Mouse (Mus musculus): ENCODE results near the gene Acoxl. TPM values are rescaled to one million over a fixed set of nuclear protein-coding genes. Genes with fewer than 3 reads are reported as not detected.

The Acoxl gene
- total RNA-seq, 2 experiments from 2014 or later, result 0.39 TPM; not detected in 1

DNA sequence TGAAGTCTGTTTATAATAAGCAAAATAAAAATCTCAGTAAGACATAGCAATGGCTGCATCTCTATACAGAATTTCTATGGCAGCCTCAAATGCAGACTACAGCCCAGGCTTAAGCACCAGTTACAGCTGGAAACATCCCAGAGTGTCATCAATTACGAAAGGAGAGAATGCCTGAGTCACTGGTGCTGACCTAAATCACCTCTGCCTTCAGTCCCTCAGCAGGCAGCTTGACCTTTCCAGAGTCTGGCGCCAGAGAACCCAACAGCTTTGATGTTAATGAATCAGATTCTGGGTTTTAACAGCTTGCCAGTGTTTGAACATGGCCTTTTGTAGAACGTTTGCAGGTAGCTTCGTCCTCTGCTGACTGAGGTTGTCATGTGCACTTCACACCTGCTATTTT is 193.4 kb downstream of the Acoxl start:
- no peak for DNase-seq (ENCODE audit: low spot score)

DNA sequence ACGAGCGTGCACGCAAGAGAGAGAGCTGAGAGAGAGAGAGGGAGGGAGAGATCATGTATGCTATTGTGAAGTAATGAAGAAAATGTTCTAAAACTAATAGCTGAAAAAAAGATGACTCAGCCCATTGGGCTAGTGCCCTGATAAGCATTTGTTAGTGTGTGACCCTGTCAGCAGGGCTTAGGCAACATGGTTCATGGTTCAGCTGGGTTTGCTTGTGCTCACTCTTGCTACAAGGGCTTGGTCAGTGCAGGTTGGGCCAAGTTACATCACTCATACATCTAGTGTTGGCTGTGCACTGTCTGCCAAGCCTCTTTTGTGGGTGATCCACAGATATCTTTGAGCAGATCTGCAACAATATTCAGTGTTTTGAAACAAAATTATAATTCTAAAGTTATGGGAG is 194.8 kb downstream of the Acoxl start:
- peak; percentile 6 for DNase-seq (ENCODE audit: low spot score)

DNA sequence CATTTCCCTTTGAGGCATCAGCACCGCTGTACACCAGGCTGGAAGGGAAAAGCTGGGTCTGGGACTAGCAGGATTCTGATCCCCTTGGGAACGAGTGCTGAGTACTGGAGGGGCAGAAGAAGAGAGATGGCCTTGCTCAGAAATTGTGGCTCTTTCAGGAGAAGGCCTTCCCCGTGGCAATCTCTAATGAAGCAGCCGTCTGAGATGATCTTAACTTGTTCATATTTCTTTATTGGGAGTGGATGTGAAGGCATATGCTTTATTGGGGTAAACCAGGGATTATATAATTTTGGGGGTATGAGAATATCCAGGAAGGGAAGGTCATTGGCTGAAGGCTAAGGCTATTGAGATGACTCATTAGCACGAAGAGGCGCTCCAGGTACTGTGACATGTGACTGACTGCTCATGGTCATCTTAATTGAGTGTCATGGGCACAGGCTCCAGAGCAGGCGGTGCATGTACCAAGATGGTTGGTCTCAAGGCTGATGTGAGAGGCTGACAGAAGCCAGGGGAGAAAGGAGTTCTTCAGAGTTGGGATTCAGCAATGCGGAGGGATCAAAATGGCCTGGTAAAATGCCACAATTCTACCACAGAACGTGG is 195.5 kb downstream of the Acoxl start:
- DNase-seq (ENCODE audit: low spot score), result no peak

DNA sequence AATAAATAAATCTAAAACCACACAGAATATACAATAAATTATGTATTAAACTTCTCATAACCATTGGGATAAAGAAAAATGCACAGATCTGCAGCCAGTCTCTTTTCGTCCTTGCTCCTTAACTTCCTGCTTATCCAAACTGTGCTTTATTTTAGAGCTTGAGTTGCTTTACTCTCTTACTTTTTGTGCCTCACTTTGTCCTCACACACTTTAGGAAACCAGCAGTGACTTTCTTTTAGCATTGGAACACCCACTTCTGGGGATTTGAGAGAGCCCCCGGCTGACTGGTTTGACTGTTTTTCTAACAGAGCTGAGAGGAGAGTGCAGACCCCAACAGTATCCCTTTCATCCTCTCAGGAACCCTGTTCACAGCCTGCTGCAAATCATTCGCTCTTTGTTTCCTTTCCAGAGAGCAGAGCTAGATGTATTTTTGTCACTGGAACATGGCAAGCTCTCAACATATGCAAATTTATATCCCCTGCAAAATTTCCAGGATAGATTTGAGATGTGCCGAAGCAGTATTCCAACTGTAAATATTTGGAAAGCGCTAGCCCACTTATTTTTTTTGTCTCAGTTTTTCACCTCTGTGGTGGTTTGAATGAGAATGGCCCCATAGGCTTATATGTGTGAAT is 199.7 kb downstream of the Acoxl start:
- no peak for DNase-seq (ENCODE audit: low spot score)

DNA sequence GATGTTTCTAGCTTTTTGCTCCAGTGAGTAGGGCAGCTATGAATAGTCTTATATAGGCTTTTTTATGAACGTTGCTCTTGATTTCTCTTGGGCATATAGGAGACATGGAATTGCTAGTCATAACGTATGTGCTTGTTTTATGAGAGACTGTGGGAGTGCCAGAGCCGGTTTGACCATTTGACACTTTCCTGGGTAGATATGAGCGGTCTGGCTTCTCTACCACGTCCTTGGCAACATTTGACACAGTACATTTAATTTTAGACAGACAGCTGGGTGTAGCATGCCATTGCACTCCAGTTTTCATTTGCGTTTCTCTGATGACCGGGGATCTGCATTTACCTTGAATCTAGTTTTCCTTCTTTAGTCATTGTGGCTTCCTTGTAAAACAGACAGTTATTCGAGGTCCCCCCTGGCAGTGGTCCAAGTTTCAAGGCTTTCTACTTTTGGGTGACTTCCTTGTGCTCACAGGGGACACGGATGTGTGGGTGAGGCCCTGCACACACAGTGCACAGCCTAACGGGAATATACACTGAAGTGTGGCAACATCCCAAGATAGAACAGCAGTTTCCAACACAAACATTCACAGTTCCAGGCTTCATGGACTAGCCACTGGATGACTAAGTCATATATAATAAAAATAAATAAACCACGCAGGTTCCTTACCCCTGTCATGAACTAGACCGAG is 202.5 kb downstream of the Acoxl start:
- peak; percentile 39 for DNase-seq (ENCODE audit: low spot score)

DNA sequence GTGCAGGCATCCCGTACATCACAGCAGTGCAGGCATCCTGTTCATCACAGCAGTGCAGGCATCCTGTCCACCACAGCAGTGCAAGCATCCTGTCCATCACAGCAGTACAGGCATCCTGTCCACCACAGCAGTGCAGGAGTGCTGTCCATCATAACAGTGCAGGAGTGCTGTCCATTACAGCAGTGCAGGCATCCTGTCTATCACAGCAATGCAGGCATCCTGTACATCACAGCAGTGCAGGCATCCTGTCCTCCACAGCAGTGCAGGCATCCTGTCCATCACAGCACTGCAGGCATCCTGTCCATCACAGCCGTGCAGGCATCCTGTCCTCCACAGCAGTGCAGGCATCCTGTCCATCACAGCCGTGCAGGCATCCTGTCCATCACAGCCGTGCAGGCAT is 207.8 kb downstream of the Acoxl start:
- no peak for DNase-seq (ENCODE audit: low spot score)

DNA sequence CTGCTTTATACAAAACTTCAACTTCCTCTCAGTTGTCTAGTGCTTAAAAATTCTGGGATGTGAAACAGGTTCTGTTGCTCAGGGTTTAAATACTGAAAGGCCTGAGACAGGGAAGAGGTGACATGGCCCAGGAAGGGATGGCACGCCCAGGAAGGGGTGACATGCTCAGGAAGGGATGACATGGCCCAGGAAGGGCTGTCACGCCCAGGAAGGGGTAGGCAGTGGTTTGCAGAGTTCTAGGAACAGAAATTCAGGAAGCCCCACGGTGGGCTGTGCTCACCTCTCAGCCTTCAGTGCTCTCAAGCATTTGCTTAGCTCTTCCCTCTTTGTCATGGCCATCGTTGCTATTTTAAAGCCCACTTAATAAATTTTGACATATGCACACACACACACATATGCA is 216.2 kb downstream of the Acoxl start:
- DNase-seq (ENCODE audit: low spot score), result no peak

DNA sequence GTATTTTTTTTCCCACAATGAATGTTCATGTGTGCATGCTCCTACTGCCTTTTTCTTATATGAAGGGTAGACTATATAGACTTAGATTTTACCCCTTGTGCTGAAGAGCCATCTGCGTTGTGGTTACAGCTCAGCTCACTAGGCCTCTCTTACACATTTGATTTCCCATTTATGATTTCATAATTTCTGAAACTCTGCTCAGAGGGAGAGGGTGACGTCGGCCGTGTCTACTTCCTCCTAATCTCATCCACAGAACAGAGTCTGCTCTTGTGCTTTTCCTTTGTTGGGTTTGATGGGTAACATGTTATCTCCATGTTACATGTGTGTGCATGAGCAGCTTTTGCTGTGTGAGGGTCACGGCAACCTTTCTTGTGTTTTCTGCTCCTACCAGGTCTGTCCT is 219.2 kb downstream of the Acoxl start:
- no peak for DNase-seq (ENCODE audit: low spot score)

DNA sequence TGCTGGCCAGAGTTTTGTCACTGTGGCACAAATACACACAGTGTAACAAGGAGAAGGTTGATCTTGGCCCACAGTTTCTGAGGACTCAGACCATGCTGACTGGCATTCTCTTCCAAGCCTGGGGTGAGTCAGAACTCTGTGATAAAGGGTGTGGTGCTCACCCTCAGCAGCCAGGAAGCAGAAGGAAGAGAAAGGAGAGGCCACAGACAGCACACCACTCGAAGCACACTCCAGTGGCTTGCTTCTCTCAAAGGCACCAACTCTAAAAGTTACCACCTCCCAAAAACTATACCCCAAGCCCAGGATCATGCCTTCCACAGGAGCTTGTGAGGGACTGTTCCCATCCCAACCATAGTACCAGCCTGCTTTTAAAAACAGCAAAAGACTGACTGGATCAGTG is 220.0 kb downstream of the Acoxl start:
- no peak for DNase-seq (ENCODE audit: low spot score)

DNA sequence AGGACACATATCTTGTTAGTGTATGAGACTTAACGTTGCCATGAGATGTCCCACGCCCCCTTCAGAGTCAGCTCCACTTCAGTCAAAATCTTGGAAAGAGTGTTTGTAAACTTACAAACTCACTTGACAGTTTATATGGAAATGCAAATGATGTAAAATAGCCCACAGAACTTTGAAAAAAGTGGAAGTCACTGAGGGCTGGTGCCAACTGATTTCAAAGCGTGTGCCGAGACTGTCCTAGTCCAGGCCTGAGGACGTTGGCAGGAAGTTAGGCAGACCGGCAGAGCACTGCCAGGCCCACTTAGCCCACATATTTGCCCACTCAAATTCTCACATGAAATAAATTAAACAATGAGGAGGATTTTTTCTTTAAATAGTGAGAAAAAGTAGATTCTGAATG is 221.5 kb downstream of the Acoxl start:
- no peak for DNase-seq (ENCODE audit: low spot score)

DNA sequence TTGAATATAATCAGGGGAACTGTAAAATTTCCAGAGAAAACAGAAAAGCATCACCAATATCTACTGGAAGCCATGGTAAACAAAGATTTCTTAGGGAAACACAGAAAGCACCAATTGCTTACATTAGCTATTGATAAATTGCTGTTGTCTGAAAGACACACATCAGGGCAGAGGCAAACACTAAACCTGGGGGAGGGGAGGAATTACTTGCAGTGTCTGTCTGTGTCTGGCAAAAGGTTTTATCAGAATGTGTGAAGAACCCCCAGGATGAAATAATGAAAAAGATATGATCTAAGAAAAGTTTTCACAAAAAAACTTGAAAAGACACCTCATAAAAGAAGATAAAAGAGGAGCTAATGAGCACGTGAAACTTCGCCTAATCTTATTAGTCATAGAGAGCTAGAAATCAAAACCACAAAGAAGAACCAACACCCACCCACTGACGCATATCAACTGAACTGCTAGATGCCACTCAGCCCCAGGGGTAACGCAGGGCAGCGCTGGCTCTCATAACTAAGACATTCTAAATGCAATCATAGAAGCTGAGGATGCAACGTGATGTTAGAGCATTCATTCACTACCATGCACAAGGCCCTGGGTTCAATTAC is 222.1 kb downstream of the Acoxl start:
- DNase-seq (ENCODE audit: low spot score), result no peak

DNA sequence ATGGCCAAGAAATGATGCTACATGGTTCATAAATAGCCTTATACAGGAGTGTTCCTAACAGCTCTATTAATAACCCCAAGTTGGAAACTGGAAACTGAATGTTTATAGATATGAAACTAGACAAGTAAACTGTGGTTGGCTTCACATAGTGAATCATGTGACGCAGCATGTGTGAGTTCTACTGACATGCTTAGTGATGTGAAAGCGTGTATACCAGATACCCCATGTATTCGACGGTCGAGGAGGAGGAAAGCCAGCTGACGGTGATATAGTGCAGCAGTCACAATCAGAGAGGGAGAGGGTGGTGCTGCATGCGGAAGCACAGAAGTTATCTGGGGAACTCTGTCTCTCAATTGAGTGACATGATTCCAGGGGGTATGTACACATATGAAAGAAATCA is 222.8 kb downstream of the Acoxl start:
- DNase-seq (ENCODE audit: low spot score), result peak; percentile 30

DNA sequence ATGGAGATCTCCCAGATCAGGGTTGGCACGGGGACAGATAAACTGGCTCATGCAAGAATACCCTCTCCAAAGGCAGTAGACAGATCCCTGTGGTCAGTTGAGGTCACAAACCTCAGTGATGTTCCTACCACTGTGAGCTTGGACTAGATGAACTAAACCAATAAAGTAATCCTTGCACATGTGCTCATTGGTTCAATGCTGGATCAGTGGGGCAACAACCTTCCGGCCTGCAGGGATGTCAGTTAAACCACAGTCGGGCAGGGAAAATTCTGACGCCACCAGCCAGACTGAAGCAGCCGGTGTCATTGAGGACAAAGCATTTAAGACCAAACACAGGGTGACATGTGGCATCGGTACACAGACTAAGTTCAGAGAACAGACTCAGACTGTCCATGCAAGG is 224.1 kb downstream of the Acoxl start:
- DNase-seq (ENCODE audit: low spot score), result no peak

DNA sequence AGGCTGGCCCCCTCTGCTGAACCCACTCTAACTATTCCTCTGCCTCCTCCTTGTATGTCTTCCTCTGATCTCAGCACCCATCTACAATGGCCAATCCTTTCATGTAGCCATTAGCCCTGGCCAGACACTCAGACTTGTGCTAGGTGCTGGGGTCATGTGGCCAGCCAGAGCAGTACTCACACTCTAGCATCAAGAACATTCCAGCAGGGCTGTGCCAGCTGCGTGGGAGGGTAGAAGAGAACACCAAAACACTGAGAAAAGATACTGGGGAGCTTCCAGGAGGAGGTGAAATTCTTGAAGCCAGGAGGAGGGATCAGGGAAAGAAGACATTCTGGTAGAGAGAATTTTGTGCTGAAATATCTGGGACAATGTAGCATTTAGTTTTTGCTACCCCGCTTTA is 226.3 kb downstream of the Acoxl start:
- no peak for DNase-seq (ENCODE audit: low spot score)

DNA sequence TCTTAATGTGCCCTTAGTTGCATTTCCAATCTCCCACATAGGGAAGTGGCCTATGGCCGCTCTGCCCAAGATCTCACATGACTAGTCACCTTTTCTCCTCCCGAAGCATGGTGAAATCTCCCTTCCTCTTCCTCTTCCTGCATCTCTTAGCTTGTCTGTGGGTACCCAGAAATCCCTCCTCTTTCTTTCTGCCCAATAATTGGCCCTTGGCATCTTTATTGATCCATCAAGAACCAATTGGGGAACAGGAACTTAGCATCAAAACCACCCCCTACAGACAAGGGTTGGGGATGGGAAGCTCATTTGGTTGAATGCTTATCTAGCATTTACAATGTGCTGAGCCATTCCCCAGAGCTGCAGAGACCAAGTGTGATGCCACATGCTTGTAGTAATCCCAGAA is 226.9 kb downstream of the Acoxl start:
- DNase-seq (ENCODE audit: low spot score), result no peak

DNA sequence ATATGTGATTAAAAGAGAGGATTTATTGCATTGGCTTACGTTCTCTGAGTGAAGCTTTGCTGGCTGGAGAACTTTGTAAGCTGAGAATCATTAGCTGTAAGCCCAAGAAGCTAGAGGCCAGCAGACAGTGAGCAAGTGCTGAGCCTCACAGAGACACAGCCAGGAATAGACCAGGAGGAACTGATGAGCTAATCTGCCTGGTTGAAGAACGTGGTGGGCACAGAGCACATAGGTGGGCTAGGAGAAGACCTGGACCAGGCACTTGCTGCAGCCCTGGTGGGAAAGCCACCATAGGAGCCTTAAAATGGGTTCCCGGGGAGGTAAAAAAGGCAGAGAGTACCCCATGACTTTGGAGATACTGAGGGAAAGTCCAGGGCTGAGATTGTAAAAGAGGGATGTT is 228.5 kb downstream of the Acoxl start:
- DNase-seq (ENCODE audit: low spot score), result peak; percentile 24

DNA sequence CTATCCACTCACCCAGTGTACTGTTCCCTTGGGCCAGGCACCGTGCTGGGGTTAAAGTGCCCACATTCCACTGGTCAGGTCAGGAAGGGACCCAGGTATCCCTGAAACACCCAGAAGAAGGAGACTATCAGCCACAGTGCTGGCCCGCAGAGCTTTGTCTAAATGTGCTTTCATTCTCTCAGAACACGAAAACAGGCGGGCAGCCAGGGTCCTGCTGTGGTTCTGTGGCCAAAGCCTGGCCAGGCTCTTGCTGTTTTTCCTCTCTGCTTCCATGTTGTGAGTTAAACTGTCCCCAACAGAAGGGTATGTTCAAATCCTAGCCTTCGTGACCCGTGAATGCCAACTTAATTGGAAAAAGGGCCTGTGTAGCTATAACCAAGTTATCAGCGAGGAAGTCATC is 228.9 kb downstream of the Acoxl start:
- no peak for DNase-seq (ENCODE audit: low spot score)

DNA sequence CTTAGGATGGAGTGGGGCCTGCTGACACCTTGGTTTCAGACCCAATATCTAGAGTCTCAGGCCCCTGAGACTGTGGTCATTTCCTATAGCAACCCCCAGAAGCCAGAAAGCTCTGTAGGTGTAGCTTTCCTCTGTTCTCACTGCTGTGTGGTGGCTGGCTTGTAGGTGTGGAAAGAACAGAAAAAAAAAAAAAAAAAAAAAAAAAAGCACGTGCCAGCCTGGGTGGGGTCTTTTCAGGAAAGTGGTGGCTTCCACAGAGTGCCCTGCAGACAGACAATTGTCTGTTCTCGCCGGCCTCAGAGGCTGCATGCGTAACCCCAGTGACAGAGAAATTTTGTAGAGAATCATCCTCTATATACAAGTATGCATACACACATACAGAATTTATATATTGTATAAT is 229.5 kb downstream of the Acoxl start:
- no peak for DNase-seq (ENCODE audit: low spot score)

DNA sequence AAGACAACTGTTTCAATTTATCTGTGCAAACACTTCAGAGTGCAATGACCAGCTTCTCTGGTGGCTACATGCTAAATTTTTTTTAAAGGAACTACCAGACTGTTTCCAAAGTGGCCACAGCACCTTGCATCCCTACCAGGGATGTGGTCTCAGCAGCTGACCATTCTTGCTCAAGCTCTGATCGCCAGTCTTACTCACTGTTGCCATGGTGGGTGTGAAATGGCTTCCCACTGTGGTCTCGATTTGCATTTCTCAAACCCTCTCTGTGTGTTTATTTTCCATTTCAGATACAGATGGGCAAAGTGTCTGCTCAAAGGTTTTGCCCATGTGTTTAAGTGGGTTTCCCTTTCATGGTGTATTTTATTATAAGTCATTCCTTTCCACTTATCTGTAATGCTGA is 230.3 kb downstream of the Acoxl start:
- no peak for DNase-seq (ENCODE audit: low spot score)

DNA sequence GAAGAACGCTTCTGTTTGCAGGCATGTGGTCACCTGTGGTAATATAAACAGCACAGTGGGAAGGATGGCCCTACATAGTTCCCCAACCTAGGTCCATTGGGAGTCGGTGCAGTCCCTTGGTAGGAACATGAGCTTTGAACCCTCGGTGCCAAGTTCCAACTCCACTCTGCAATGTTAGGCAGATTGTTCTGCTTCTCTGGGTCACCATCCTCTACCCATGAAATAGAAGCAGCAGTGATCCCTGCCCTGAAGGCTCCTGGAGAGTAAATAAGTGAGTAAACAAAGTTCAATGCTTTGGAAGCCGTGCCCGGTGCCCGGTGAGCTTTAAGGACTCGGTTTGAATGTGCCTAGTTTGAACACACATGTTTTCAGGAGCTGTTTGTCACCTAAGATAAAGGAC is 233.1 kb downstream of the Acoxl start:
- no peak for DNase-seq (ENCODE audit: low spot score)

DNA sequence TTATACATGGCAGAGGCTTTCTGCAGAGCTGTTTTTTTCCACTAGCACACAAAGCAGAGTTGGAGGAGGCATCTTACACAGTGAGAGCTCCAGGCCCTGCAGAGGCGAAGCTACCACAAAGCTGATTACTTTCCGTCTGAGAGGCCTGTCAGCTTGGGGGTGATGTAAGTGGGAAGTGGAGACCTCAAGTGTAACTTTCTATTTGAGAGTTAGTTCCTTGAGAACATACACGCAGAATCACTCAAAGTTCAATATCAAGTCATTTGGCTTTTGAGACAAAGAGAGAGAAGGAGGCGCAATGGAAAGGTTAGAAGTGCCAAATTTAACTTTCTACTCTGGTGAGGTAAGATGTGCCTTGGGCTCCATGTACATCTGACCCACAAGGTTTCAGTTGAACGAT is 234.3 kb downstream of the Acoxl start:
- DNase-seq (ENCODE audit: low spot score), result no peak

DNA sequence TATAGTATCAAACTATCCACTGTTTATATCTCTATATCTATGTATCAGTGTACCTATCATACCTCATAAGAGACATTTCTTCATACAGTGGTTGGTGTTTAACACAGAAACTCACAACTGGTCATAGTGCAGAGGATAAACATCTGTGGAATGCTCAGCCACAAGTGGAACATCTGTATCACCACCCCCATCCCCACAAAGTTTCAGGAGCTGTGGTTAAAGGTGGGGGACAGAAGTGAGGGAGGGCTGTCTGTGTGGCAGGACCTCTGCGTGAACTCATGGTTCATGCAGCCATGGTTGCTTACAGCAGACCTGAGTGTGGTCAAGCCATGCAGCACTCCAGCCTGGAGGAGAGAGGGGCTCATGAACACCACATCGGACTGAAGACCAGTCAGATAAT is 234.9 kb downstream of the Acoxl start:
- DNase-seq (ENCODE audit: low spot score), result no peak

DNA sequence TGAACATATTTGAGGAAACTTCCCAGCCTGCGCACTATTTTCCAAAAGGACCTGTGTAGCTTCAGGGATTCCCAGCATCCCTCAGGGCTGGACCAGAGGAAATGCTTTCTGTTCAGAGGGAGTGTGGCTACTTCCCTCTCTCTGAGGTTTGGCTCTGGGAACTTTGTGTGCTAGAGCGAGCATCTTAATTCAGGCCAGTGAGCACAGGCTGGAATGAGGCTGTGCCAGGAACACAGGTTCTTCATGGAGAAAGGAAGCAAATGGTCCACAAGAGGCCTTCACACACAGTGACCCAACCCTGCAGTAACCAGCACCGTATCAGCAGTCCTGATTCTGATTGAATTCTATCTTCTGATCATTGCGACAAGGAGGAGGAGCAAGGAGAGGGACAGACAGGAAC is 238.3 kb downstream of the Acoxl start:
- no peak for DNase-seq (ENCODE audit: low spot score)
